Mouse (Mus musculus): Measurements from ENCODE around the gene Sprr2a2.
"Not testable (repeated sequence)": the region's sequence is repeated elsewhere in the genome, so short reads cannot be mapped to it uniquely, and the experiment has no call there.

GRCm38 (mm10) chr3:92273504-92273903 is 57.8 kb downstream of the Sprr2a2 start:
- TF ChIP-seq POLR2A, CTCF (IDR thresholded peaks at IDR 0.05; ENCODE audit: insufficient read depth, low read depth, low read length): not testable (repeated sequence)

Data from olfactory bulb, adult 2 months (tissue).